Mouse (Mus musculus): ENCODE measurements around the gene Gpx4.

DNA sequence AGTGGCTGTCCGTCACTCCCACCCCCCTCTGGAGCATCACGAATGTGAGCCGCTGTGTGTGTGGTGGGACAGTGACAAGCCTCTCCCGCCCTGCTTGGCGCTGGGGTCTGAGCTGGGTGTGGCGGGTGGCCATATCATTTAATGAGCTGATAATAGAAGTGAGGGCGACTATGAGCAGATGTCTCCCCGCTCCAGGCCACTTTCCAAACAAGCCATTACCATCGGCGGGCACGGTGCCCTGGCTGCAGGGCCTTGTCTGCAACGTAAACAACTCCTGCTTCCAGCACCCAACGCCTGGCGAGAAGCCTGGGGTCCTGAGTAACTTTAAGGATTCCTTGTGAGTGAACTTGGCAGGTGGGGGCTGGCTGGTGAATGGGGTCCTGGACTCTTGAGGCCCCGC lies 49.1 kb upstream of the Gpx4 start:
- TF ChIP-seq CTCF (IDR thresholded peaks at IDR 0.05; ENCODE audit: extremely low read depth, insufficient read depth, insufficient read length, insufficient replicate concordance) = no peak
- no peak for TF ChIP-seq POLR2A (IDR thresholded peaks at IDR 0.05; ENCODE audit: low read depth, low read length)

Measured in spleen, adult 2 months (tissue).